Mouse (Mus musculus) c-Kit-positive CD71-positive TER-119-positive erythroid progenitor cells, embryonic 14.5 days (primary cell): ENCODE measurements around the gene C2cd4d.

Experiments
- DNase-seq: peaks from one replicate; pipeline ENCODE4 v3.0.0-alpha.2; 2013; ENCODE audit warnings: low spot score

Gene C2cd4d

GRCm38 (mm10) chr3:94362138-94362537 is at the start of gene C2cd4d:
Gene C2cd4d, plus strand, starts transcription at chr3:94362438.
- DNase-seq = no peak

- no peak for DNase-seq
Measured at GRCm38 (mm10) chr3:94328681-94329080, 33.6 kb upstream of the C2cd4d start.

- DNase-seq = no peak
Measured at GRCm38 (mm10) chr3:94334442-94334841, 27.8 kb upstream of the C2cd4d start.

- DNase-seq = no peak
Measured at GRCm38 (mm10) chr3:94338522-94338921, 23.7 kb upstream of the C2cd4d start.

- no peak for DNase-seq
Measured at GRCm38 (mm10) chr3:94341959-94342422, 20.2 kb upstream of the C2cd4d start, which contains the start of gene Them5. Gene Them5, plus strand, starts transcription at chr3:94342099.

GRCm38 (mm10) chr3:94342552-94342951 is 19.7 kb upstream of the C2cd4d start:
- no peak for DNase-seq

- DNase-seq = no peak
Measured at GRCm38 (mm10) chr3:94344182-94344581, 18.1 kb upstream of the C2cd4d start.

GRCm38 (mm10) chr3:94344897-94345296 is 17.3 kb upstream of the C2cd4d start:
- DNase-seq = no peak

- DNase-seq = no peak
Measured at GRCm38 (mm10) chr3:94348146-94348545, 14.1 kb upstream of the C2cd4d start.

GRCm38 (mm10) chr3:94360812-94361211 is 1.4 kb upstream of the C2cd4d start:
- DNase-seq = no peak

GRCm38 (mm10) chr3:94363291-94364153 is 1.3 kb downstream of the C2cd4d start:
- no peak for DNase-seq

GRCm38 (mm10) chr3:94364154-94364526 is 1.9 kb downstream of the C2cd4d start:
- no peak for DNase-seq

- DNase-seq = peak; percentile 59
Measured at GRCm38 (mm10) chr3:94366761-94367160, 4.5 kb downstream of the C2cd4d start.

- DNase-seq = no peak
Measured at GRCm38 (mm10) chr3:94367511-94367910, 5.3 kb downstream of the C2cd4d start.

- DNase-seq = no peak
Measured at GRCm38 (mm10) chr3:94368631-94369030, 6.4 kb downstream of the C2cd4d start.

GRCm38 (mm10) chr3:94369709-94370108 is 7.5 kb downstream of the C2cd4d start:
- no peak for DNase-seq

- no peak for DNase-seq
Measured at GRCm38 (mm10) chr3:94371637-94372036, 9.4 kb downstream of the C2cd4d start.

- no peak for DNase-seq
Measured at GRCm38 (mm10) chr3:94372038-94372437, 9.8 kb downstream of the C2cd4d start.

GRCm38 (mm10) chr3:94372641-94373040 is 10.4 kb downstream of the C2cd4d start, which contains the start of gene Rorc:
Gene Rorc, plus strand, starts transcription at chr3:94372794.
- DNase-seq = no peak

- no peak for DNase-seq
Measured at GRCm38 (mm10) chr3:94373090-94373489, 10.9 kb downstream of the C2cd4d start.

GRCm38 (mm10) chr3:94373597-94374011 is 11.4 kb downstream of the C2cd4d start:
- no peak for DNase-seq

GRCm38 (mm10) chr3:94374636-94375035 is 12.4 kb downstream of the C2cd4d start:
- no peak for DNase-seq

- no peak for DNase-seq
Measured at GRCm38 (mm10) chr3:94375146-94375545, 12.9 kb downstream of the C2cd4d start.

- no peak for DNase-seq
Measured at GRCm38 (mm10) chr3:94375861-94376260, 13.6 kb downstream of the C2cd4d start.
